Mouse (Mus musculus): ENCODE data around the gene H2-D1. TPM values are rescaled to one million over a fixed set of nuclear protein-coding genes. Genes with fewer than 3 reads are reported as not detected.

The H2-D1 gene
- total RNA-seq, 2 experiments from 2014 or later = 15.2 to 17.5 TPM

GRCm38 (mm10) chr17:35254241-35255098, 8.1 kb upstream of the H2-D1 start:
- DNase-seq (ENCODE audit: low spot score in 2 of 2) = peak; percentile 62 to 65

GRCm38 (mm10) chr17:35255301-35255700, 7.2 kb upstream of the H2-D1 start:
- no peak for DNase-seq (ENCODE audit: low spot score in 2 of 2)

GRCm38 (mm10) chr17:35255704-35256103, 6.8 kb upstream of the H2-D1 start:
- no peak for DNase-seq (ENCODE audit: low spot score in 2 of 2)

- no peak for DNase-seq (ENCODE audit: low spot score in 2 of 2)
Measured at GRCm38 (mm10) chr17:35257378-35257777, 5.2 kb upstream of the H2-D1 start.

- DNase-seq (ENCODE audit: low spot score in 2 of 2) = peak; percentile 95 to 97
Measured at GRCm38 (mm10) chr17:35257824-35258491, 4.6 kb upstream of the H2-D1 start.

- no peak for DNase-seq (ENCODE audit: low spot score in 2 of 2)
Measured at GRCm38 (mm10) chr17:35258492-35259478, 3.7 kb upstream of the H2-D1 start.

GRCm38 (mm10) chr17:35259621-35260020, 2.9 kb upstream of the H2-D1 start:
- DNase-seq (ENCODE audit: low spot score in 2 of 2) = no peak

- no peak for DNase-seq (ENCODE audit: low spot score in 2 of 2)
Measured at GRCm38 (mm10) chr17:35261651-35262050, 879 bp upstream of the H2-D1 start.

GRCm38 (mm10) chr17:35263523-35263883, 973 bp downstream of the H2-D1 start:
- DNase-seq (ENCODE audit: low spot score in 2 of 2) = no peak

GRCm38 (mm10) chr17:35267399-35268086, 5.0 kb downstream of the H2-D1 start:
- DNase-seq (ENCODE audit: low spot score in 2 of 2) = no peak

- DNase-seq (ENCODE audit: low spot score in 2 of 2) = no peak
Measured at GRCm38 (mm10) chr17:35269653-35270347, 7.3 kb downstream of the H2-D1 start.

GRCm38 (mm10) chr17:35272249-35272648, 9.7 kb downstream of the H2-D1 start:
- no peak for DNase-seq (ENCODE audit: low spot score in 2 of 2)

GRCm38 (mm10) chr17:35274770-35275169, 12.2 kb downstream of the H2-D1 start:
- DNase-seq (ENCODE audit: low spot score in 2 of 2) = peak; percentile 89 to 93

- no peak for DNase-seq (ENCODE audit: low spot score in 2 of 2)
Measured at GRCm38 (mm10) chr17:35276304-35276864, 13.9 kb downstream of the H2-D1 start.

GRCm38 (mm10) chr17:35278049-35278448, 15.5 kb downstream of the H2-D1 start:
- no peak for DNase-seq (ENCODE audit: low spot score in 2 of 2)

GRCm38 (mm10) chr17:35278957-35279688, 16.6 kb downstream of the H2-D1 start:
- DNase-seq (ENCODE audit: low spot score in 2 of 2) = no peak

- no peak for DNase-seq (ENCODE audit: low spot score in 2 of 2)
Measured at GRCm38 (mm10) chr17:35280276-35280675, 17.7 kb downstream of the H2-D1 start.

- no peak for DNase-seq (ENCODE audit: low spot score in 2 of 2)
Measured at GRCm38 (mm10) chr17:35285431-35285830, 22.9 kb downstream of the H2-D1 start.

- peak; percentile 67 for DNase-seq (ENCODE audit: low spot score in 2 of 2)
Measured at GRCm38 (mm10) chr17:35295796-35296195, 33.3 kb downstream of the H2-D1 start.

Measured in layer of hippocampus, postnatal 10 days (tissue).